Mouse (Mus musculus) MEL (cell line): ENCODE results near the gene Mnx1. TPM values are rescaled to one million over a fixed set of nuclear protein-coding genes. Genes with fewer than 3 reads are reported as not detected.
"Not testable (repeated sequence)": the region's sequence is repeated elsewhere in the genome, so short reads cannot be mapped to it uniquely, and the experiment has no call there.

ENCODE experiments used
- DNase-seq: peaks from one replicate; pipeline ENCODE4 v3.0.0; 2011; ENCODE audit warnings: low read depth, low spot score
- H3K27ac ChIP-seq: 2 replicates; pipeline ENCODE4 v1.5.1; 2012; ENCODE audit warnings: low read depth, mild to moderate bottlenecking, control low read depth, low read length, moderate library complexity; ENCODE audit not compliant: control insufficient read depth
- H3K27me3 ChIP-seq, 2 experiments: fragments of 150-350 bp in 1 of 2; sonication (generic) in 1 of 2; 2 replicates each; pipeline ENCODE4 v1.6.1; 2012; ENCODE audit warnings: low read length in 2 of 2, mild to moderate bottlenecking in 2 of 2, improper control_type of control experiment in 1 of 2, moderate library complexity in 1 of 2; ENCODE audit not compliant: insufficient read depth in 2 of 2, control insufficient read depth in 1 of 2
- H3K36me3 ChIP-seq, 2 experiments: 2 replicates each; pipeline ENCODE4 v1.6.1; 2012 to 2014; ENCODE audit warnings: low read length in 2 of 2, improper control_type of control experiment in 1 of 2, inconsistent platforms in 1 of 2, mild to moderate bottlenecking in 1 of 2; ENCODE audit not compliant: insufficient read depth in 2 of 2, control insufficient read depth in 1 of 2
- H3K4me1 ChIP-seq, 2 experiments: fragments of 150-350 bp in 1 of 2; sonication (generic) in 1 of 2; 2 replicates each; pipeline ENCODE4 v1.6.1; 2012; ENCODE audit warnings: low read length in 2 of 2, improper control_type of control experiment in 1 of 2, mild to moderate bottlenecking in 1 of 2; ENCODE audit not compliant: insufficient read depth in 2 of 2, control insufficient read depth in 1 of 2
- H3K4me3 ChIP-seq, 2 experiments: fragments of 150-350 bp in 1 of 2; sonication (generic) in 1 of 2; 2 replicates each; pipeline ENCODE4 v1.5.1; 2012; ENCODE audit warnings: low read depth in 2 of 2, low read length in 2 of 2, mild to moderate bottlenecking in 2 of 2, moderate library complexity in 2 of 2, control low read depth in 1 of 2, improper control_type of control experiment in 1 of 2; ENCODE audit not compliant: control insufficient read depth in 1 of 2, insufficient read depth in 1 of 2
- H3K79me2 ChIP-seq: 2 replicates; pipeline ENCODE4 v1.6.1; 2012; ENCODE audit warnings: mild to moderate bottlenecking, low read length, moderate library complexity; ENCODE audit not compliant: control insufficient read depth, poor library complexity, insufficient read depth
- H3K9ac ChIP-seq: 2 replicates; pipeline ENCODE4 v1.6.1; 2012; ENCODE audit warnings: low read depth, mild to moderate bottlenecking, control low read depth, low read length, moderate library complexity; ENCODE audit not compliant: control insufficient read depth, poor library complexity, severe bottlenecking
- H3K9me3 ChIP-seq: fragments of 150-350 bp; sonication (generic); replicated peaks from 2 replicates; pipeline ENCODE4 v1.6.1; 2012; ENCODE audit warnings: mild to moderate bottlenecking, low read length, improper control_type of control experiment, moderate library complexity; ENCODE audit not compliant: insufficient read depth
- BHLHE40 ChIP-seq: IDR thresholded peaks from 2 replicates; pipeline ENCODE4 v1.6.1; 2012; ENCODE audit warnings: low read depth, mild to moderate bottlenecking, inconsistent platforms, low read length, improper control_type of control experiment, borderline replicate concordance
- CHD1 ChIP-seq: IDR thresholded peaks from 2 replicates; pipeline ENCODE4 v1.6.1; 2012; ENCODE audit warnings: low read depth, mild to moderate bottlenecking, inconsistent platforms, low read length, improper control_type of control experiment
- CTCF ChIP-seq, 3 experiments: IDR thresholded peaks in 2 of 3; conservative IDR thresholded peaks in 1 of 3; 2 replicates each; pipeline ENCODE4 v1.5.1; 2011 to 2012; ENCODE audit warnings: low read length in 3 of 3, low read depth in 2 of 3, mild to moderate bottlenecking in 2 of 3, improper control_type of control experiment in 1 of 3, inconsistent platforms in 1 of 3, mixed read lengths in 1 of 3, moderate library complexity in 1 of 3; ENCODE audit not compliant: control insufficient read depth in 1 of 3, insufficient read depth in 1 of 3, poor library complexity in 1 of 3, severe bottlenecking in 1 of 3
- E2F4 ChIP-seq: IDR thresholded peaks from 2 replicates; pipeline ENCODE4 v1.6.1; 2011; ENCODE audit warnings: low read depth, low read length, improper control_type of control experiment, borderline replicate concordance
- ELF1 ChIP-seq: IDR thresholded peaks from 2 replicates; pipeline ENCODE4 v1.6.1; 2014; ENCODE audit warnings: low read depth, mild to moderate bottlenecking, inconsistent platforms, low read length, improper control_type of control experiment, moderate library complexity
- EP300 ChIP-seq, 2 experiments: IDR thresholded peaks; 2 replicates each; pipeline ENCODE4 v1.6.1; 2011; ENCODE audit warnings: improper control_type of control experiment in 2 of 2, low read length in 2 of 2, low read depth in 1 of 2, mild to moderate bottlenecking in 1 of 2
- ETS1 ChIP-seq: IDR thresholded peaks from 2 replicates; pipeline ENCODE4 v1.6.1; 2012; ENCODE audit warnings: low read depth, mild to moderate bottlenecking, inconsistent platforms, low read length, improper control_type of control experiment, moderate library complexity
- HCFC1 ChIP-seq: IDR thresholded peaks from 2 replicates; pipeline ENCODE4 v1.6.1; 2012; ENCODE audit warnings: low read depth, mild to moderate bottlenecking, inconsistent platforms, low read length, improper control_type of control experiment, moderate library complexity
- KAT2A ChIP-seq: conservative IDR thresholded peaks from 2 replicates; pipeline ENCODE4 v1.6.1; 2012; ENCODE audit warnings: low read depth, low read length, improper control_type of control experiment, inconsistent platforms
- MAFK ChIP-seq: IDR thresholded peaks from 2 replicates; pipeline ENCODE4 v1.6.1; 2011; ENCODE audit warnings: low read depth, mild to moderate bottlenecking, low read length, improper control_type of control experiment, borderline replicate concordance
- MAX ChIP-seq: IDR thresholded peaks from 2 replicates; pipeline ENCODE4 v1.6.1; 2011; ENCODE audit warnings: low read length, improper control_type of control experiment
- MAZ ChIP-seq: IDR thresholded peaks from 2 replicates; pipeline ENCODE4 v1.6.1; 2012; ENCODE audit warnings: low read depth, mild to moderate bottlenecking, inconsistent platforms, low read length, improper control_type of control experiment
- MEF2A ChIP-seq: IDR thresholded peaks from 2 replicates; pipeline ENCODE4 v1.6.1; 2014; ENCODE audit warnings: low read depth, mild to moderate bottlenecking, inconsistent platforms, low read length, improper control_type of control experiment; ENCODE audit not compliant: poor library complexity, insufficient replicate concordance, severe bottlenecking; ENCODE audit errors: extremely low read depth
- MXI1 ChIP-seq: IDR thresholded peaks from 2 replicates; pipeline ENCODE4 v1.6.1; 2011; ENCODE audit warnings: mild to moderate bottlenecking, low read depth, low read length, improper control_type of control experiment
- MYB ChIP-seq: IDR thresholded peaks from 2 replicates; pipeline ENCODE4 v1.6.1; 2011; ENCODE audit warnings: mild to moderate bottlenecking, low read depth, low read length, improper control_type of control experiment
- MYC ChIP-seq: IDR thresholded peaks from 2 replicates; pipeline ENCODE4 v1.6.1; 2011; ENCODE audit warnings: low read depth, mild to moderate bottlenecking, low read length, improper control_type of control experiment, moderate library complexity
- NELFE ChIP-seq: IDR thresholded peaks from 2 replicates; pipeline ENCODE4 v1.6.1; 2011; ENCODE audit warnings: low read depth, low read length, improper control_type of control experiment
- NRF1 ChIP-seq: IDR thresholded peaks from 2 replicates; pipeline ENCODE4 v1.6.1; 2014; ENCODE audit warnings: low read depth, mild to moderate bottlenecking, inconsistent platforms, low read length, improper control_type of control experiment, moderate library complexity; ENCODE audit not compliant: poor library complexity, insufficient read depth, severe bottlenecking
- POLR2A ChIP-seq, 2 experiments: IDR thresholded peaks; 2 replicates each; pipeline ENCODE4 v1.6.1; 2011 to 2012; ENCODE audit warnings: low read length in 2 of 2, mild to moderate bottlenecking in 2 of 2, control low read depth in 1 of 2, improper control_type of control experiment in 1 of 2, low read depth in 1 of 2, moderate library complexity in 1 of 2; ENCODE audit not compliant: control insufficient read depth in 1 of 2, insufficient read depth in 1 of 2, poor library complexity in 1 of 2
- POLR2AphosphoS2 ChIP-seq: IDR thresholded peaks from 2 replicates; pipeline ENCODE4 v1.6.1; 2011; ENCODE audit warnings: low read length, improper control_type of control experiment
- POLR2AphosphoS5 ChIP-seq: IDR thresholded peaks from 2 replicates; pipeline ENCODE4 v1.6.1; 2012; ENCODE audit warnings: low read depth, borderline replicate concordance, mild to moderate bottlenecking, inconsistent platforms, low read length, moderate library complexity, mixed read lengths
- RAD21 ChIP-seq: IDR thresholded peaks from 2 replicates; pipeline ENCODE4 v1.6.1; 2011; ENCODE audit warnings: mild to moderate bottlenecking, low read depth, low read length, improper control_type of control experiment
- RCOR1 ChIP-seq: IDR thresholded peaks from 2 replicates; pipeline ENCODE4 v1.6.1; 2012; ENCODE audit warnings: low read depth, mild to moderate bottlenecking, inconsistent platforms, low read length, improper control_type of control experiment
- SIN3A ChIP-seq: IDR thresholded peaks from 2 replicates; pipeline ENCODE4 v1.6.1; 2012; ENCODE audit warnings: low read length, improper control_type of control experiment, inconsistent platforms
- SMC3 ChIP-seq: IDR thresholded peaks from 2 replicates; pipeline ENCODE4 v1.6.1; 2011; ENCODE audit warnings: low read depth, low read length, improper control_type of control experiment
- TAL1 ChIP-seq: IDR thresholded peaks from 2 replicates; pipeline ENCODE4 v1.6.1; 2012; ENCODE audit warnings: mild to moderate bottlenecking, inconsistent platforms, low read length, moderate library complexity, mixed read lengths
- TBP ChIP-seq: IDR thresholded peaks from 2 replicates; pipeline ENCODE4 v1.8.0; 2011; ENCODE audit warnings: low read depth, low read length, improper control_type of control experiment
- TCF12 ChIP-seq: IDR thresholded peaks from 2 replicates; pipeline ENCODE4 v1.6.1; 2014; ENCODE audit warnings: low read depth, mild to moderate bottlenecking, inconsistent platforms, low read length, improper control_type of control experiment, moderate library complexity
- UBTF ChIP-seq: IDR thresholded peaks from 2 replicates; pipeline ENCODE4 v1.6.1; 2012; ENCODE audit warnings: low read depth, mild to moderate bottlenecking, inconsistent platforms, low read length, improper control_type of control experiment, moderate library complexity, borderline replicate concordance; ENCODE audit not compliant: insufficient read depth
- USF1 ChIP-seq: IDR thresholded peaks from 2 replicates; pipeline ENCODE4 v1.6.1; 2014; ENCODE audit warnings: low read depth, mild to moderate bottlenecking, inconsistent platforms, low read length, improper control_type of control experiment, moderate library complexity
- ZC3H11A ChIP-seq: IDR thresholded peaks from 2 replicates; pipeline ENCODE4 v1.6.1; 2012; ENCODE audit warnings: low read depth, mild to moderate bottlenecking, inconsistent platforms, low read length, improper control_type of control experiment
- polyA plus RNA-seq, 2 experiments: library from polyadenylated mRNA; stranded (reverse) in 1 of 2; unstranded in 1 of 2; fragments of >175 nt in 1 of 2; fragments of >200 nt in 1 of 2; gene quantifications; 2 replicates each; pipeline versions ENCODE4 v1.2.1 to v1.2.4; 2012; ENCODE audit warnings: low replicate concordance in 2 of 2, low read depth in 1 of 2; ENCODE audit not compliant: insufficient read length in 2 of 2, insufficient read depth in 1 of 2, missing spikeins in 1 of 2
- total RNA-seq: library from RNA; depleted of rRNA; stranded (reverse); fragments of 300-350 nt; gene quantifications from 2 replicates; pipeline ENCODE4 v1.2.3, GENCODE M21; 2012

Mnx1 gene
- total and polyA plus RNA-seq, 3 experiments = not detected

- DNase-seq = peak; percentile 98
- no peaks in the 10 kb centered on the region for H3K9me3 ChIP-seq
- H3K4me3 ChIP-seq = peak within 1 kb of the TSS; percentile 74 to 97
- peaks cover 11 to 19% of the 10 kb centered on the region in 2 experiments for H3K4me1 ChIP-seq
- H3K79me2 ChIP-seq = peaks cover 37% of the 10 kb centered on the region
- peaks cover 0 to 7% of the 10 kb centered on the region in 2 experiments; a peak in 3 of 4 replicates for H3K27me3 ChIP-seq
- TF ChIP-seq TAL1 (no peak), TBP (peak; percentile 89), POLR2AphosphoS5 (peak; percentile 88; the same call in 1 of the 2 replicates), EP300 (IDR thresholded peaks at IDR 0.05; ENCODE audit: low read depth in 1 of 2, low read length in 2 of 2) (no peak), MAZ (no peak), RCOR1 (no peak), NRF1 (no peak), KAT2A (no peak; the same call in 1 of the 2 replicates), CHD1 (peak; percentile 43; the same call in 1 of the 2 replicates), MYC (peak; percentile 94), NELFE (peak; percentile 95), ETS1 (no peak; the same call in 1 of the 2 replicates), POLR2AphosphoS2 (peak; percentile 79), USF1 (no peak), RAD21 (no peak), HCFC1 (peak; percentile 92), BHLHE40 (no peak), MXI1 (peak; percentile 98), MAFK (no peak), E2F4 (no peak), TCF12 (peak; percentile 65), MEF2A (no peak), MAX (peak; percentile 87), SMC3 (no peak), MYB (no peak), ELF1 (peak; percentile 97), ZC3H11A (no peak), CTCF (IDR thresholded peaks at IDR 0.05 in 2 of 3, conservative IDR thresholded peaks at IDR 0.05 in 1 of 3; ENCODE audit: control insufficient read depth in 1 of 3, insufficient read depth in 1 of 3, low read depth in 2 of 3, low read length in 3 of 3, poor library complexity in 1 of 3, severe bottlenecking in 1 of 3) (no peak), POLR2A (IDR thresholded peaks at IDR 0.05; ENCODE audit: control insufficient read depth in 1 of 2, insufficient read depth in 1 of 2, low read depth in 1 of 2, low read length in 2 of 2, poor library complexity in 1 of 2) (peak; percentile 78 to 99), UBTF (no peak), SIN3A (peak; percentile 95)
- peak within 1 kb of the TSS; percentile 62 for H3K27ac ChIP-seq
- peaks cover 22 to 42% of the 10 kb centered on the region in 2 experiments for H3K36me3 ChIP-seq
- peak within 1 kb of the TSS; percentile 97 for H3K9ac ChIP-seq
These were observed 43.9 kb downstream of the Mnx1 start, which contains the start of gene Nom1 for GRCm38 (mm10) chr5:29434228-29434871. TSS of gene Nom1 (plus strand) at chr5:29434664.

- DNase-seq, H3K36me3 ChIP-seq, H3K9ac ChIP-seq, H3K4me3 ChIP-seq, H3K79me2 ChIP-seq, H3K4me1 ChIP-seq, H3K27ac ChIP-seq, H3K9me3 ChIP-seq: not testable (repeated sequence)
- H3K27me3 ChIP-seq = peaks cover 12 to 20% of the 10 kb centered on the region in 2 experiments
These were observed 54.9 kb downstream of the Mnx1 start for GRCm38 (mm10) chr5:29423330-29423729.
